Mouse (Mus musculus) megakaryocyte, embryonic 14.5 days (primary cell): Measurements from ENCODE around the gene Patl2. TPM values are rescaled to one million over a fixed set of nuclear protein-coding genes. Genes with fewer than 3 reads are reported as not detected.

Experiments
- H3K27me3 ChIP-seq: replicated peaks from 2 replicates; pipeline ENCODE3; 2012; ENCODE audit warnings: inconsistent platforms
- H3K36me3 ChIP-seq: replicated peaks from 2 replicates; pipeline ENCODE3; 2012; ENCODE audit warnings: low read length, inconsistent platforms, mixed read lengths
- H3K4me1 ChIP-seq: 2 replicates; pipeline ENCODE4 v1.6.1; 2012; ENCODE audit warnings: inconsistent platforms
- H3K4me3 ChIP-seq: replicated peaks from 2 replicates; pipeline ENCODE3; 2012; ENCODE audit warnings: moderate library complexity, mild to moderate bottlenecking, inconsistent platforms
- H3K9me3 ChIP-seq: 2 replicates; pipeline ENCODE4 v1.6.1; 2012; ENCODE audit warnings: inconsistent platforms
- FLI1 ChIP-seq: IDR thresholded peaks from 2 replicates; pipeline ENCODE4 v1.6.1; 2012; ENCODE audit warnings: low read length, inconsistent platforms, mixed read lengths
- GATA1 ChIP-seq: IDR thresholded peaks from 3 replicates; pipeline ENCODE4 v1.6.1; 2012; ENCODE audit warnings: mixed read lengths, low read length, inconsistent platforms, borderline replicate concordance
- polyA plus RNA-seq: library from polyadenylated mRNA; stranded (reverse); fragments of >175 nt; gene quantifications from 2 replicates; pipeline ENCODE4 v1.2.3, GENCODE M21; 2012; ENCODE audit warnings: low replicate concordance; ENCODE audit not compliant: insufficient read depth

Gene Patl2
- polyA plus RNA-seq, 1 experiment, result not detected

DNA sequence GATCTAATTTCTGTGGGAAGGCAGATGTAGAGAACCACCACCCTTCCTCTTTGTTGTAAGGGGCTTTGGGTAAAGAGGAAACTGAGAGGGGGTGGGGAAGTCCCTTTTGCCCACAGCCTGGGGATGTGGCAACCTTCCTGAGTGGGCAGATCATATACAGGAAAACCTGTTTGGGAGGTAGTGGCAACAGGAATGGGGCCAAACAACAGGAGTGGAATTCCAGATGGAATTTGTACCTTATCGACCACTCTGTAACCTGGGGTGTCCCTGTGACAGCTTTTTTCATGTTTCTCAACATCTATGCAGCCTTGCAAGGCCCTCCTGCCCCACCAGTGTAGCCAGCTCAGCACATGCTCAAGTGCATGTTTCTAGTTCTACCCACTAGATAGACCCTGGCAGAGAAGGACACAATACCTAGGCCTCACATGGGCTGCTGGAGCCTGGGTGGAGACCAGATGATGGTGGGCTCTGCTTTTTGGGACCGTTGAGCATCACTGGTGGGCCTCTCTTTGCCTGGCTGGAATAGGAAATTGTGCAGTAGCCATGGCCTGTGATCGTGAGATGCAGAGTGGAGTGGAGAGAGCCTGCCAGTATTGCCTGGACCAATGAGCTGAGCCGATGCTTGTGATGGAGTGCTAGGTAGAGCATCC, 29.8 kb downstream of the Patl2 start:
- TF ChIP-seq GATA1 (no peak), FLI1 (no peak)
- Histone ChIP-seq H3K36me3 (peaks cover 49% of the 10 kb centered on the region), H3K4me3 (no peak overlapping the region), H3K4me1 (peaks cover 41% of the 10 kb centered on the region), H3K9me3 (no peaks in the 10 kb centered on the region), H3K27me3 (no peaks in the 10 kb centered on the region)

DNA sequence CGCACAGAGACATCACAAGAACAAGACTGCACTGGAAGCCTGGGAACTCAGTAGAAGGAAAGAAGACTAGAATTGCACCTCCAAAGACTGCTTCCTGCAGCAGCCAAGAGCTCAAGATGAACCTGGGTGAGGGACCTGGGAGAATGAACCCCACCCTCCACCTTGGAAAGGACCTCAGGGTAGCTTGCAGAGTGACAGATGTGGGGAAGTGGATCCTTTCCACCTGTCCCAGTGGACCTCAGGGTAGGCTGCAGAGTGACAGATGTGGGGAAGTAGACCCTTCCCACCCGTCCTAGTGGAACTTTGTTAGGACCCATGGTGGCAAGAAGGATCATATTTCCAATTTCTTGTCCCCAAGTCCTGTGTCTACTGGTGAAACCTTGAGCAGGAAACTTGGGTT, 30.7 kb downstream of the Patl2 start:
- no peak overlapping the region for H3K4me3 ChIP-seq
- H3K36me3 ChIP-seq, result peaks cover 57% of the 10 kb centered on the region
- peaks cover 45% of the 10 kb centered on the region for H3K4me1 ChIP-seq
- TF ChIP-seq GATA1, result no peak
- TF ChIP-seq FLI1, result no peak
- no peaks in the 10 kb centered on the region for H3K27me3 ChIP-seq
- H3K9me3 ChIP-seq, result no peaks in the 10 kb centered on the region

DNA sequence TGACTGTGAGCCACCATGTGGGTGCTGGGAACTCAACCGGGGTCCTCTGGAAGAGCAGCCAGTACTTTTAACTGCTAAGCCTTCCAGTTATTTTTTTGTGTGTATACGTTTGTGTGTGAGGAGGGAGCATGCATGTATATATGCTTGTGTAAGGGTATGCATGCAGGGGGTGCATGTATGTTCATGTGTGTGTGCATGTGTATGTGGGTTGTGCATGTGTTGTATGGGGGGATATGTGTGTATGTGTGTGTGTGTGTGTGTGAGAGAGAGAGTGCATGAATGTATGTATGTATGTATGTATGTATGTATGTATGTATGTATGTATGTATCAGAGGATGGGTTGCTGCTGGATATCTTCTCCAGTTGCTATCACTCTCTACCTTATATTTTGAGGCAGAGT, 31.5 kb downstream of the Patl2 start:
- Histone ChIP-seq H3K36me3 (peaks cover 63% of the 10 kb centered on the region), H3K27me3 (no peaks in the 10 kb centered on the region), H3K9me3 (no peaks in the 10 kb centered on the region), H3K4me3 (no peak overlapping the region), H3K4me1 (peaks cover 50% of the 10 kb centered on the region)
- TF ChIP-seq GATA1 (no peak), FLI1 (no peak)

DNA sequence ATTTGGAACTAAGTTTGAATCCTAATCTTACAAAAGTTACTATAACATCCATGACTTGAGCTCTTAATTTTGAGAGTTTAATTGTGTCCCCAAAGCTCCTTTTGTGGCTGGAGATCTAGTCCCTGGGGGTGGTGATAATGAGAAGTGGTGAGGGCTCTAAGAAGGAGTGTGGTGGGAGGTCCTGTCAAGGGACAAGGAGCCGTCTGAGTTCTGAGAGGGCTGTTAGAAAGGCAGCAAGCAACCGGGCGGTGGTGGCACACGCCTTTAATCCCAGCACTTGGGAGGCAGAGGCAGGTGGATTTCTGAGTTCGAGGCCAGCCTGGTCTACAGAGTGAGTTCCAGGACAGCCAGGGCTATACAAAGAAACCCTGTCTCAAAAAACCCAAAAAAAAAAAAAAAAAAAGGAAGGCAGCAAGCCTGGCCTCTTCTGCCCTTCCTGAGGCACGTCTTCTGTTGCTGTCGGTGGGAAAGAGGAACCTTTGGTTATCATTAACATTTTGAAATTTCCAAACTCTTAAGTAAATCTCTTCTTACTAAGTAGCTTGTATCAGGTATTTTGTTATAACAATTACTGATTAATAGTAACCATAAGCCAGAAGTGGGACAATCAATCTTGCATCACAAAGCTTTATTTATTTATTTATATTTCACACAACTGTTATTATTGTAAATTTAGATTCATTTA, 32.2 kb downstream of the Patl2 start:
- no peak for TF ChIP-seq FLI1
- no peak for TF ChIP-seq GATA1
- Histone ChIP-seq H3K4me3 (no peak overlapping the region), H3K27me3 (no peaks in the 10 kb centered on the region), H3K36me3 (peaks cover 63% of the 10 kb centered on the region), H3K4me1 (peaks cover 57% of the 10 kb centered on the region), H3K9me3 (no peaks in the 10 kb centered on the region)

DNA sequence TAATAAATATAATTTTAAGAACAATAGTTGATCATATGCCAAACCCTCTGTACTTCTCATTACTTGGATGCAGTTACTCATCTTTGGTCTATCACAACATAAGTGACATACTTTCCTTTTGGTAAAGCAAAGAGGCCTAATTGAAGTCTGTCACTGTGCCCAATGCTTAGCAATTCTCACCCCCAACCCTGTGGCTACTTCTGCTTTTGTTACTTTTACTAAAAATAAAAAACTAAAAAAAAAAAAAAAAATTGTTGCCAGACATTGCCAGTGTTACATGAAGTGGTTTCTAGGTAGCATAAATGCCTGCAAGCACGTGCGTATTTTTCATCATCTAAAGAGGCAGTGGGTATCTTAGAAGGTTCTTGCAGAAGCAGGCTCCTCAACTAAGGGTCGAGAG, 33.1 kb downstream of the Patl2 start:
- Histone ChIP-seq H3K9me3 (no peaks in the 10 kb centered on the region), H3K36me3 (peaks cover 63% of the 10 kb centered on the region), H3K27me3 (no peaks in the 10 kb centered on the region), H3K4me3 (no peak overlapping the region), H3K4me1 (peaks cover 60% of the 10 kb centered on the region)
- TF ChIP-seq FLI1 (no peak), GATA1 (no peak)

DNA sequence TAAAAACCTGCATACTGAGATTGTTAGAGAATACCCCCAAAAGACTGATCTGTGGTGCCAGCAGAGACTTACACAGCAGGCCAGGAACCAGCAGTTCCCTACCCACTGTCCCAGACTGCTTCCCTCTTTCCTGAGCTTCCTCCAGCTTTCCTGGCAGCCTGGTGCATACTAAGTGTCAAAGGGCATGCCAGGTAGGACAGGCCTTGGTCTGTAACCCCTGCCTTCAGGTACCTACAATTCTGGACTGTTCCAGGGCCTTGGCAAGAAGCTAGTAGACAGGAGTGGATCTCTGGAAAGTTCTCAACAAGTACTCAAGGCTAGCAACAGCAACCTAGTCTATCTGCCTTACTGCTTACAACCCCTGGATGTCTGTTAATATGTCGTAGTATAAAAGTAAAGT, 34.8 kb downstream of the Patl2 start:
- Histone ChIP-seq H3K9me3 (no peaks in the 10 kb centered on the region), H3K4me3 (peak overlapping the region; percentile 57), H3K27me3 (no peaks in the 10 kb centered on the region), H3K4me1 (peaks cover 64% of the 10 kb centered on the region), H3K36me3 (peaks cover 61% of the 10 kb centered on the region)
- no peak for TF ChIP-seq FLI1
- no peak for TF ChIP-seq GATA1

DNA sequence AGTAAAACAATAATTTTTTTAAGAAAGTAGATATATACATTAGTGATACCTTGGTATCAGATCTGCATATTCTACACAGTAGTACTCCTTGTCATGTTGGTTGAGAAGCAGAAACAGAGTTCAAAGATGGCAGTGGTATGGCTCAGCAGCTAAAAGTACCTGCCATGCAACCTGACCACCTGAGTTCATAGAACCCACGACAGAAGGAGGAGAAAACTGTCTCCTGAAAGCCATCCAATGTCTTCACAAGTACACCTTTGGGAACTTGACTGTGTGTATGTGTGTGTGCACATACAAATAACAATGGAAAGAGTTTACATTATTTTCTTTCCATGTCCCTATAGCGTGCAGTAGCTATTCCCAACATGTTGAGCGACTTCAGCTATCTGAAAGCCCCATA, 36.3 kb downstream of the Patl2 start:
- Histone ChIP-seq H3K9me3 (no peaks in the 10 kb centered on the region), H3K4me3 (peak overlapping the region; percentile 95), H3K4me1 (peaks cover 56% of the 10 kb centered on the region), H3K27me3 (no peaks in the 10 kb centered on the region), H3K36me3 (peaks cover 48% of the 10 kb centered on the region)
- TF ChIP-seq GATA1, result no peak
- TF ChIP-seq FLI1, result no peak

DNA sequence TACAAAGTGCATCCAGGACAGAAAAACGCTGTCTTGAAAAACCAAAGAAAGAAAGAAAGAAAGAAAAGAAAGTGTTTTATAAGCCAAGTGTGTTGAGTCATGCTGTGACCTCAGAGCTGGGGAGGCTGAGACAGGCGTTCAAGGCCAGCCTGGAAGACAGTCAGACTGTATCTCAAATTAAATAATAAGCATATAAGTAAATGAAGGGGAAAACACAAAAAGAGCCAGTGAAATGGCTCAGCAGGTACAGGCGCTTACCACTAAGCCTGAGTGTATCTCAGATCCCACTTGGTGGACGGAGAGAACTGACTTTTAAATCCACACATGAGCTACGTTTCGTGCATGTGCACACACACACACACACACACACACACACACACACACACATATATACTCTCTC, 36.7 kb downstream of the Patl2 start:
- Histone ChIP-seq H3K27me3 (no peaks in the 10 kb centered on the region), H3K36me3 (peaks cover 44% of the 10 kb centered on the region), H3K4me1 (peaks cover 56% of the 10 kb centered on the region), H3K9me3 (no peaks in the 10 kb centered on the region), H3K4me3 (peak overlapping the region; percentile 95)
- TF ChIP-seq FLI1 (no peak), GATA1 (no peak)

DNA sequence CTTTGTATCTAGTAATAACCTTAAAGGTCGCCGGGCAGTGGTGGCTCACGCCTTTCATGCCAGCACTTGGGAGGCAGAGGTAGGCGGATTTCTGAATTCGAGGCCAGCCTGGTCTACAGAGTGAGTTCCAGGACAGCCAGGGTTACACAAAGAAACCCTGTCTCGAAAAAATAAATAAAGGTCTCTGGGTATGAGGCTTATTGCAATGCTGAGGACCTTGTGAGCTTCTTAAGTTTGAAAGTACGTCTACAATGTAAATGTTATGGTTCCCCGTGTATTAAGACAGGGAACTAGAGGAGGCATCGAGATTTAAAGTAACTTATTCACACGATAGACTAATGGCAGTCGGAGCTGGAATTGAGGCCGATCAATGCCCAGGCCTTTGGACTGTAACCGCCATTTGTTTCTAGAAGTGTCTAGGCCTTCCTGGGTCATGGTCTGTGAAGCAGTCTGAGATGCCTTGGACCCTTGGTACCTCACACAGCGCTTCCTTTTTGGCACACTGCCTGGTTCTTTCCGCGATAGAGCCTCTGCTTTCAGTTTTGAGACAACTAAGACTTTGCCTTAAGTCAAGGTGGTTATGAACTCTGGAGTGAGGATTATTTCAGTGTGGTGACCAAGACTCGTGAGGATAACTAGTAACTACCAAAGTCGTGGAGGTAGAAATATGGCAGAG, 37.6 kb downstream of the Patl2 start:
- H3K36me3 ChIP-seq, result peaks cover 37% of the 10 kb centered on the region
- H3K27me3 ChIP-seq, result no peaks in the 10 kb centered on the region
- no peak for TF ChIP-seq FLI1
- peak overlapping the region; percentile 95 for H3K4me3 ChIP-seq
- peaks cover 55% of the 10 kb centered on the region for H3K4me1 ChIP-seq
- no peaks in the 10 kb centered on the region for H3K9me3 ChIP-seq

DNA sequence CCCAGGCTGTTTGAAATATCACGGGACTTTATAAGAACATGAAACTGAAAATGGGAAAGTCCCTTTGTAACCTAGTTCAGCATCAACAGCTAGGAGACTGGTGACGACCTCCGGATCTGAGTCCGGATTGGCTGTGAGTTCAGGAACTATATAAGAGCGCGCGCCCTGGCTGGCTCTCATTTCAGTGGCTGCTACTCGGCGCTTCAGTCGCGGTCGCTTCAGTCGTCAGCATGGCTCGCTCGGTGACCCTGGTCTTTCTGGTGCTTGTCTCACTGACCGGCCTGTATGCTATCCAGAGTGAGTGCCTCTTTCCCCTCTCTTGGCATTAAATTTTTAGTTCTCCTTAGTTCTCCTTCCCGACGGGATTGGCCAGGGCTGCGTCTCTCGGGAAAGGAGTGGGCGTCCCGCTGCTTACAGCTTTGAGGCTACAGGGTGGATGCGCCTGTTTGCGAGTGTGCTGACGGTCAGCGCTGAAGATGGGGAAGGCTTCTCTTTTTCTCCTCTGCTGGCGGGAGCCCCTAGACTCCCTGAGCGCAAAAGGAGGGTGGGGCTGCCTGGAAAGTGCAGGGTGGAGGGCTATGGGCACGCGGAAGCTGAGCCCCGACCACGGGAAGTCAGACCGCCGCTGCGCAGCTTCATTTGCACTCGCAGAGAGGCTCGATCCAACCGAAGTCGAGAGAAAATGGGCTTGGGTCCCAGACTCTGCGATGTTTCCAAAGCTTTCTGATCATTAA, 38.3 kb downstream of the Patl2 start, which contains the start of gene B2m:
Gene B2m (plus strand): TSS at position 179 of the 734 bp plus-strand sequence.
- H3K27me3 ChIP-seq, result no peaks in the 10 kb centered on the region
- H3K9me3 ChIP-seq, result no peaks in the 10 kb centered on the region
- H3K4me1 ChIP-seq, result peaks cover 51% of the 10 kb centered on the region
- peaks cover 30% of the 10 kb centered on the region for H3K36me3 ChIP-seq
- TF ChIP-seq FLI1, result no peak
- TF ChIP-seq GATA1, result no peak
- peak within 1 kb of the TSS; percentile 95 for H3K4me3 ChIP-seq
